Mouse (Mus musculus) embryonic facial prominence, embryonic 12.5 days (tissue): ENCODE data around the gene Gm49405. TPM values are rescaled to one million over a fixed set of nuclear protein-coding genes. Genes with fewer than 3 reads are reported as not detected.
"Not testable (repeated sequence)": the region's sequence is repeated elsewhere in the genome, so short reads cannot be mapped to it uniquely, and the experiment has no call there.

Experiments used
- ATAC-seq: fragments of 200-750 bp; cut with Nextera tagmentation; 2 replicates; pipeline ENCODE4 v1.8.0; 2017; ENCODE audit not compliant: insufficient number of reproducible peaks, insufficient read depth, low FRiP score, low TSS enrichment
- H3K27ac ChIP-seq: fragments of 300-500 bp; sonication (generic); 2 replicates; pipeline ENCODE4 v1.5.1; 2016; ENCODE audit warnings: mild to moderate bottlenecking
- H3K27me3 ChIP-seq: fragments of 300-500 bp; sonication (generic); 2 replicates; pipeline ENCODE4 v1.6.1; 2016; ENCODE audit warnings: mild to moderate bottlenecking, moderate library complexity
- H3K36me3 ChIP-seq: fragments of 300-500 bp; sonication (generic); 2 replicates; pipeline ENCODE4 v1.6.1; 2016; ENCODE audit warnings: mild to moderate bottlenecking
- H3K4me1 ChIP-seq: fragments of 300-500 bp; sonication (generic); 2 replicates; pipeline ENCODE4 v1.6.1; 2016
- H3K4me2 ChIP-seq: fragments of 300-500 bp; sonication (generic); replicated peaks from 2 replicates; pipeline ENCODE4 v1.6.1; 2016; ENCODE audit warnings: mild to moderate bottlenecking, moderate library complexity
- H3K4me3 ChIP-seq: fragments of 300-500 bp; sonication (generic); 2 replicates; pipeline ENCODE4 v1.5.1; 2016; ENCODE audit warnings: mild to moderate bottlenecking
- H3K9ac ChIP-seq: fragments of 300-500 bp; sonication (generic); 2 replicates; pipeline ENCODE4 v1.6.1; 2016; ENCODE audit warnings: mild to moderate bottlenecking, moderate library complexity
- H3K9me3 ChIP-seq: fragments of 300-500 bp; sonication (generic); 2 replicates; pipeline ENCODE4 v1.6.1; 2016; ENCODE audit warnings: mild to moderate bottlenecking, moderate library complexity
- WGBS: fragments of 180-500 bp; shearing (Covaris S2); methylation state at CpG from one replicate; pipeline ENCODE4 v1.1.7; 2016; 5-methylcytosine and 5-hydroxymethylcytosine counted together
- polyA plus RNA-seq: library from polyadenylated mRNA; unstranded; fragments of >200 nt; fragmentation: Nextera tagmentation; extraction: Ambion mirVana; gene quantifications from 2 replicates; pipeline ENCODE4 v1.2.1, GENCODE M21; 2016

Gm49405 gene
- polyA plus RNA-seq, 1 experiment from 2014 or later: 4.0 TPM

GRCm38 (mm10) chr19:3966330-3967075 is 33.9 kb upstream of the Gm49405 start:
- H3K27me3 ChIP-seq: no peaks in the 10 kb centered on the region

GRCm38 (mm10) chr19:3967258-3967657 is 33.2 kb upstream of the Gm49405 start:
- Histone ChIP-seq H3K4me1 (peaks cover 7% of the 10 kb centered on the region), H3K4me2 (no peak overlapping the region), H3K27ac (no peak overlapping the region), H3K4me3 (no peak overlapping the region), H3K36me3 (no peaks in the 10 kb centered on the region), H3K27me3 (no peaks in the 10 kb centered on the region), H3K9me3 (no peaks in the 10 kb centered on the region), H3K9ac (no peak overlapping the region)
- 61% methylated on average over 3 of the region's 3 CpGs for WGBS
- no peak for ATAC-seq

More at GRCm38 (mm10) chr19:3966330-3967075, 33.9 kb upstream of the Gm49405 start:
- H3K27ac ChIP-seq: no peak overlapping the region
- no peaks in the 10 kb centered on the region for H3K9me3 ChIP-seq
- no peak overlapping the region for H3K4me2 ChIP-seq
- H3K9ac ChIP-seq: no peak overlapping the region
- H3K36me3 ChIP-seq: no peaks in the 10 kb centered on the region
- H3K4me3 ChIP-seq: no peak overlapping the region
- H3K4me1 ChIP-seq: no peaks in the 10 kb centered on the region
- ATAC-seq: no peak
- 70% methylated on average over 11 of the region's 11 CpGs for WGBS

GRCm38 (mm10) chr19:3972229-3972628 is 28.2 kb upstream of the Gm49405 start, which contains the start of gene Aldh3b2:
Aldh3b2 (plus strand) TSS chr19:3972328.
- Histone ChIP-seq H3K27me3 (no peaks in the 10 kb centered on the region), H3K4me2 (no peak within 1 kb of the TSS), H3K36me3 (no peaks in the 10 kb centered on the region), H3K4me3 (no peak within 1 kb of the TSS), H3K9ac (no peak within 1 kb of the TSS), H3K27ac (no peak within 1 kb of the TSS), H3K4me1 (peaks cover 10% of the 10 kb centered on the region), H3K9me3 (no peaks in the 10 kb centered on the region)
- WGBS: 25% methylated on average over 8 of the region's 9 CpGs
- no peak for ATAC-seq

- not testable (repeated sequence) for ATAC-seq, H3K4me1 ChIP-seq, H3K36me3 ChIP-seq, H3K9me3 ChIP-seq, H3K9ac ChIP-seq, H3K27me3 ChIP-seq, H3K4me2 ChIP-seq, H3K27ac ChIP-seq, H3K4me3 ChIP-seq
- WGBS: 76% methylated on average over 6 of the region's 6 CpGs
These were observed 25.8 kb upstream of the Gm49405 start for GRCm38 (mm10) chr19:3974608-3975007.

- peaks cover 10% of the 10 kb centered on the region for H3K4me1 ChIP-seq
- no peaks in the 10 kb centered on the region for H3K9me3 ChIP-seq
- WGBS: 67% methylated on average over 2 of the region's 2 CpGs
- ATAC-seq: no peak
- no peak overlapping the region for H3K27ac ChIP-seq
- no peak overlapping the region for H3K4me2 ChIP-seq
- H3K9ac ChIP-seq: no peak overlapping the region
- no peaks in the 10 kb centered on the region for H3K27me3 ChIP-seq
- no peaks in the 10 kb centered on the region for H3K36me3 ChIP-seq
- H3K4me3 ChIP-seq: no peak overlapping the region
These were observed 24.6 kb upstream of the Gm49405 start for GRCm38 (mm10) chr19:3975866-3976265.

GRCm38 (mm10) chr19:3980309-3980708 is 20.1 kb upstream of the Gm49405 start:
- H3K27me3 ChIP-seq: no peaks in the 10 kb centered on the region
- no peaks in the 10 kb centered on the region for H3K36me3 ChIP-seq
- no peak overlapping the region for H3K27ac ChIP-seq
- no peaks in the 10 kb centered on the region for H3K9me3 ChIP-seq
- H3K9ac ChIP-seq: no peak overlapping the region
- peaks cover 11% of the 10 kb centered on the region for H3K4me1 ChIP-seq
- H3K4me3 ChIP-seq: no peak overlapping the region
- ATAC-seq: no peak
- 13% methylated on average over 4 of the region's 4 CpGs for WGBS
- H3K4me2 ChIP-seq: no peak overlapping the region

GRCm38 (mm10) chr19:3980917-3981316 is 19.5 kb upstream of the Gm49405 start:
- no peak overlapping the region for H3K27ac ChIP-seq
- H3K27me3 ChIP-seq: no peaks in the 10 kb centered on the region
- no peak for ATAC-seq
- no peaks in the 10 kb centered on the region for H3K9me3 ChIP-seq
- H3K4me2 ChIP-seq: no peak overlapping the region
- peaks cover 11% of the 10 kb centered on the region for H3K4me1 ChIP-seq
- WGBS: 80% methylated on average over 9 of the region's 9 CpGs
- H3K36me3 ChIP-seq: no peaks in the 10 kb centered on the region
- no peak overlapping the region for H3K4me3 ChIP-seq
- no peak overlapping the region for H3K9ac ChIP-seq

GRCm38 (mm10) chr19:3983527-3984200 is 16.8 kb upstream of the Gm49405 start:
- Histone ChIP-seq H3K4me3 (no peak overlapping the region), H3K4me2 (no peak overlapping the region), H3K27ac (peak overlapping the region; percentile 52; the same call in 1 of the 2 replicates), H3K4me1 (peaks cover 21% of the 10 kb centered on the region), H3K27me3 (no peaks in the 10 kb centered on the region), H3K9me3 (no peaks in the 10 kb centered on the region), H3K9ac (no peak overlapping the region), H3K36me3 (no peaks in the 10 kb centered on the region)
- ATAC-seq: no peak
- 26% methylated on average over 9 of the region's 9 CpGs for WGBS

- 31% methylated on average over 8 of the region's 8 CpGs for WGBS
- Histone ChIP-seq H3K27ac (no peak overlapping the region), H3K4me2 (no peak overlapping the region), H3K4me1 (peaks cover 21% of the 10 kb centered on the region), H3K9me3 (no peaks in the 10 kb centered on the region), H3K9ac (no peak overlapping the region), H3K4me3 (no peak overlapping the region), H3K36me3 (no peaks in the 10 kb centered on the region), H3K27me3 (no peaks in the 10 kb centered on the region)
- 0 out of 2 replicates have a peak, but pooled peaks have one; percentile 25 for ATAC-seq
These were observed 15.2 kb upstream of the Gm49405 start for GRCm38 (mm10) chr19:3985261-3985681.

GRCm38 (mm10) chr19:3986334-3986733 is 14.1 kb upstream of the Gm49405 start, which contains the start of gene Acy3:
Acy3 (plus strand) TSS chr19:3986570.
- Histone ChIP-seq H3K4me2 (no peak within 1 kb of the TSS; the same call in 1 of the 2 replicates), H3K4me1 (peaks cover 21% of the 10 kb centered on the region), H3K36me3 (no peaks in the 10 kb centered on the region), H3K4me3 (no peak within 1 kb of the TSS), H3K27ac (no peak within 1 kb of the TSS), H3K9me3 (no peaks in the 10 kb centered on the region), H3K9ac (no peak within 1 kb of the TSS), H3K27me3 (no peaks in the 10 kb centered on the region)
- 13% methylated on average over 8 of the region's 8 CpGs for WGBS
- ATAC-seq: peak; percentile 54; the same call in 1 of the 2 replicates

- 86% methylated on average over 14 of the region's 14 CpGs for WGBS
- no peak for ATAC-seq
These were observed 12.4 kb upstream of the Gm49405 start for GRCm38 (mm10) chr19:3988066-3988465.

GRCm38 (mm10) chr19:3988750-3989149 is 11.7 kb upstream of the Gm49405 start:
- H3K4me1 ChIP-seq: peaks cover 14% of the 10 kb centered on the region
- H3K4me3 ChIP-seq: no peak overlapping the region
- WGBS: 85% methylated on average over 4 of the region's 4 CpGs
- H3K4me2 ChIP-seq: no peak overlapping the region
- no peaks in the 10 kb centered on the region for H3K36me3 ChIP-seq
- no peaks in the 10 kb centered on the region for H3K9me3 ChIP-seq
- no peak overlapping the region for H3K9ac ChIP-seq
- no peak for ATAC-seq
- no peaks in the 10 kb centered on the region for H3K27me3 ChIP-seq
- no peak overlapping the region for H3K27ac ChIP-seq

More at GRCm38 (mm10) chr19:3988066-3988465, 12.4 kb upstream of the Gm49405 start:
- Histone ChIP-seq H3K4me2 (no peak overlapping the region), H3K36me3 (no peaks in the 10 kb centered on the region), H3K9ac (no peak overlapping the region), H3K27me3 (no peaks in the 10 kb centered on the region), H3K9me3 (no peaks in the 10 kb centered on the region), H3K4me3 (no peak overlapping the region), H3K4me1 (peaks cover 20% of the 10 kb centered on the region), H3K27ac (no peak overlapping the region)
